Mouse (Mus musculus) hindbrain, embryonic 15.5 days (tissue): Measurements from ENCODE around the gene Irgc1. TPM values are rescaled to one million over a fixed set of nuclear protein-coding genes. Genes with fewer than 3 reads are reported as not detected.

Source experiments
- ATAC-seq: fragments of 200-750 bp; cut with Nextera tagmentation; 2 replicates; pipeline ENCODE4 v1.8.0; 2017; ENCODE audit warnings: low read depth, moderate number of reproducible peaks, moderate TSS enrichment; ENCODE audit not compliant: low FRiP score
- H3K27ac ChIP-seq: fragments of 300-500 bp; sonication (generic); replicated peaks from 2 replicates; pipeline ENCODE4 v1.5.1; 2015; ENCODE audit warnings: mild to moderate bottlenecking, inconsistent platforms
- H3K27me3 ChIP-seq: fragments of 300-500 bp; sonication (generic); 2 replicates; pipeline ENCODE4 v1.6.1; 2015; ENCODE audit warnings: control low read depth, inconsistent platforms
- H3K36me3 ChIP-seq: fragments of 300-500 bp; sonication (generic); 2 replicates; pipeline ENCODE4 v1.6.1; 2015; ENCODE audit warnings: control low read depth, inconsistent platforms
- H3K4me1 ChIP-seq: fragments of 300-500 bp; sonication (generic); replicated peaks from 2 replicates; pipeline ENCODE4 v1.6.1; 2015; ENCODE audit warnings: control low read depth, inconsistent platforms
- H3K4me2 ChIP-seq: fragments of 300-500 bp; sonication (generic); 2 replicates; pipeline ENCODE4 v1.6.1; 2015; ENCODE audit warnings: moderate library complexity, mild to moderate bottlenecking, inconsistent platforms
- H3K4me3 ChIP-seq: fragments of 300-500 bp; sonication (generic); 2 replicates; pipeline ENCODE4 v1.5.1; 2015; ENCODE audit warnings: mild to moderate bottlenecking, inconsistent platforms
- H3K9ac ChIP-seq: fragments of 300-500 bp; sonication (generic); 2 replicates; pipeline ENCODE4 v1.6.1; 2015; ENCODE audit warnings: inconsistent platforms
- H3K9me3 ChIP-seq: fragments of 300-500 bp; sonication (generic); 2 replicates; pipeline ENCODE4 v1.6.1; 2016; ENCODE audit warnings: control low read depth, inconsistent platforms
- WGBS: fragments of 180-500 bp; shearing (Covaris S2); methylation state at CpG from one replicate; pipeline ENCODE4 v1.1.7; 2015; 5-methylcytosine and 5-hydroxymethylcytosine counted together
- polyA plus RNA-seq: library from polyadenylated mRNA; unstranded; fragments of >200 nt; fragmentation: Nextera tagmentation; extraction: Ambion mirVana; gene quantifications from 2 replicates; pipeline ENCODE4 v1.2.1, GENCODE M21; 2015

Irgc1 gene
- polyA plus RNA-seq, 1 experiment from 2014 or later = not detected

- Histone ChIP-seq H3K36me3 (no peaks in the 10 kb centered on the region; the same call in 1 of the 2 replicates), H3K4me3 (no peak overlapping the region), H3K9ac (no peak overlapping the region), H3K9me3 (no peaks in the 10 kb centered on the region), H3K4me1 (peaks cover 19% of the 10 kb centered on the region), H3K27me3 (no peaks in the 10 kb centered on the region), H3K27ac (no peak overlapping the region), H3K4me2 (no peak overlapping the region)
- 94% methylated on average over 8 of the region's 8 CpGs for WGBS
- no peak for ATAC-seq
These were observed 24.9 kb downstream of the Irgc1 start for GRCm38 (mm10) chr7:24427168-24427567.

- H3K27me3 ChIP-seq = no peaks in the 10 kb centered on the region
- H3K27ac ChIP-seq = no peak overlapping the region
- H3K4me3 ChIP-seq = no peak overlapping the region
- WGBS = 91% methylated on average over 9 of the region's 9 CpGs
- ATAC-seq = no peak
- no peaks in the 10 kb centered on the region; the same call in 1 of the 2 replicates for H3K36me3 ChIP-seq
- H3K9ac ChIP-seq = no peak overlapping the region
- H3K4me2 ChIP-seq = no peak overlapping the region
- no peaks in the 10 kb centered on the region for H3K9me3 ChIP-seq
- peaks cover 22% of the 10 kb centered on the region for H3K4me1 ChIP-seq
These were observed 26.2 kb downstream of the Irgc1 start for GRCm38 (mm10) chr7:24425919-24426318.

GRCm38 (mm10) chr7:24423956-24424732 is 28.0 kb downstream of the Irgc1 start:
- Histone ChIP-seq H3K27ac (0 out of 2 replicates have a peak overlapping the region, but pooled peaks have one; percentile 13), H3K27me3 (no peaks in the 10 kb centered on the region), H3K4me2 (no peak overlapping the region), H3K4me3 (no peak overlapping the region), H3K9ac (no peak overlapping the region), H3K9me3 (no peaks in the 10 kb centered on the region), H3K36me3 (no peaks in the 10 kb centered on the region; the same call in 1 of the 2 replicates), H3K4me1 (peaks cover 21% of the 10 kb centered on the region)
- 73% methylated on average over 12 of the region's 12 CpGs for WGBS
- ATAC-seq = peak; percentile 20

GRCm38 (mm10) chr7:24423107-24423763 is 28.9 kb downstream of the Irgc1 start:
- no peak overlapping the region for H3K27ac ChIP-seq
- H3K9me3 ChIP-seq = no peaks in the 10 kb centered on the region
- no peak overlapping the region for H3K9ac ChIP-seq
- peaks cover 21% of the 10 kb centered on the region for H3K4me1 ChIP-seq
- H3K36me3 ChIP-seq = no peaks in the 10 kb centered on the region; the same call in 1 of the 2 replicates
- H3K27me3 ChIP-seq = no peaks in the 10 kb centered on the region
- 87% methylated on average over 15 of the region's 15 CpGs for WGBS
- no peak overlapping the region for H3K4me2 ChIP-seq
- no peak for ATAC-seq
- H3K4me3 ChIP-seq = no peak overlapping the region

- H3K4me3 ChIP-seq = no peak overlapping the region
- H3K9me3 ChIP-seq = no peaks in the 10 kb centered on the region
- no peak overlapping the region for H3K4me2 ChIP-seq
- peak; percentile 74 for ATAC-seq
- no peak overlapping the region for H3K9ac ChIP-seq
- 50% methylated on average over 8 of the region's 8 CpGs for WGBS
- H3K4me1 ChIP-seq = peaks cover 21% of the 10 kb centered on the region
- no peaks in the 10 kb centered on the region for H3K27me3 ChIP-seq
- H3K36me3 ChIP-seq = no peaks in the 10 kb centered on the region; the same call in 1 of the 2 replicates
- 0 out of 2 replicates have a peak overlapping the region, but pooled peaks have one; percentile 9 for H3K27ac ChIP-seq
These were observed 29.8 kb downstream of the Irgc1 start for GRCm38 (mm10) chr7:24422251-24422650.

GRCm38 (mm10) chr7:24421648-24422047 is 30.4 kb downstream of the Irgc1 start:
- H3K27ac ChIP-seq = 0 out of 2 replicates have a peak overlapping the region, but pooled peaks have one; percentile 9

GRCm38 (mm10) chr7:24419579-24419978 is 32.5 kb downstream of the Irgc1 start:
- Histone ChIP-seq H3K4me1 (peaks cover 21% of the 10 kb centered on the region), H3K4me3 (no peak overlapping the region), H3K27ac (no peak overlapping the region), H3K4me2 (no peak overlapping the region), H3K9me3 (no peaks in the 10 kb centered on the region), H3K27me3 (no peaks in the 10 kb centered on the region), H3K9ac (no peak overlapping the region), H3K36me3 (peaks cover 5% of the 10 kb centered on the region; the same call in 1 of the 2 replicates)
- WGBS = 20% methylated on average over 8 of the region's 8 CpGs
- ATAC-seq = no peak

More at GRCm38 (mm10) chr7:24421648-24422047, 30.4 kb downstream of the Irgc1 start:
- Histone ChIP-seq H3K4me2 (no peak overlapping the region), H3K9me3 (no peaks in the 10 kb centered on the region), H3K36me3 (peaks cover 5% of the 10 kb centered on the region; the same call in 1 of the 2 replicates), H3K4me3 (no peak overlapping the region), H3K4me1 (peaks cover 21% of the 10 kb centered on the region), H3K27me3 (no peaks in the 10 kb centered on the region), H3K9ac (no peak overlapping the region)
- 48% methylated on average over 7 of the region's 7 CpGs for WGBS
- ATAC-seq = no peak; the same call in 1 of the 2 replicates

GRCm38 (mm10) chr7:24415261-24415660 is 36.8 kb downstream of the Irgc1 start:
- Histone ChIP-seq H3K27me3 (no peaks in the 10 kb centered on the region), H3K36me3 (peaks cover 5% of the 10 kb centered on the region; the same call in 1 of the 2 replicates), H3K9me3 (no peaks in the 10 kb centered on the region), H3K4me3 (no peak overlapping the region), H3K27ac (no peak overlapping the region), H3K4me1 (peaks cover 6% of the 10 kb centered on the region; the same call in 1 of the 2 replicates), H3K9ac (no peak overlapping the region), H3K4me2 (no peak overlapping the region)
- 76% methylated on average over 7 of the region's 7 CpGs for WGBS
- no peak for ATAC-seq

GRCm38 (mm10) chr7:24413630-24414029 is 38.5 kb downstream of the Irgc1 start:
- no peak overlapping the region for H3K4me2 ChIP-seq
- no peaks in the 10 kb centered on the region for H3K9me3 ChIP-seq
- no peak for ATAC-seq
- 86% methylated on average over 3 of the region's 3 CpGs for WGBS
- no peak overlapping the region for H3K4me3 ChIP-seq
- H3K27ac ChIP-seq = no peak overlapping the region
- no peak overlapping the region for H3K9ac ChIP-seq
- peaks cover 5% of the 10 kb centered on the region; the same call in 1 of the 2 replicates for H3K36me3 ChIP-seq
- H3K4me1 ChIP-seq = no peaks in the 10 kb centered on the region
- H3K27me3 ChIP-seq = no peaks in the 10 kb centered on the region

- Histone ChIP-seq H3K27me3 (no peaks in the 10 kb centered on the region), H3K27ac (no peak overlapping the region), H3K9ac (no peak overlapping the region), H3K4me3 (no peak overlapping the region), H3K4me2 (no peak overlapping the region), H3K36me3 (peaks cover under 1% of the 10 kb centered on the region; the same call in 1 of the 2 replicates), H3K9me3 (no peaks in the 10 kb centered on the region), H3K4me1 (peaks cover 6% of the 10 kb centered on the region)
- ATAC-seq = no peak
- 75% methylated on average over 3 of the region's 3 CpGs for WGBS
These were observed 41.3 kb downstream of the Irgc1 start for GRCm38 (mm10) chr7:24410831-24411230.

GRCm38 (mm10) chr7:24410123-24410522 is 42.0 kb downstream of the Irgc1 start:
- Histone ChIP-seq H3K4me1 (peaks cover 6% of the 10 kb centered on the region), H3K27me3 (no peaks in the 10 kb centered on the region), H3K9me3 (no peaks in the 10 kb centered on the region), H3K9ac (no peak overlapping the region), H3K27ac (no peak overlapping the region), H3K4me3 (no peak overlapping the region), H3K36me3 (peaks cover 7% of the 10 kb centered on the region; the same call in 1 of the 2 replicates), H3K4me2 (no peak overlapping the region)
- no peak for ATAC-seq
- 94% methylated on average over 6 of the region's 6 CpGs for WGBS

- Histone ChIP-seq H3K4me3 (no peak overlapping the region), H3K4me1 (peaks cover 6% of the 10 kb centered on the region), H3K9ac (no peak overlapping the region), H3K9me3 (no peaks in the 10 kb centered on the region), H3K27ac (no peak overlapping the region), H3K4me2 (no peak overlapping the region), H3K36me3 (peaks cover 14% of the 10 kb centered on the region), H3K27me3 (no peaks in the 10 kb centered on the region)
- no peak for ATAC-seq
- WGBS = 89% methylated on average over 9 of the region's 9 CpGs
These were observed 43.9 kb downstream of the Irgc1 start for GRCm38 (mm10) chr7:24408186-24408585.
